Mouse (Mus musculus): Measurements from ENCODE around the gene Pnma1.

Pnma1 gene

DNA sequence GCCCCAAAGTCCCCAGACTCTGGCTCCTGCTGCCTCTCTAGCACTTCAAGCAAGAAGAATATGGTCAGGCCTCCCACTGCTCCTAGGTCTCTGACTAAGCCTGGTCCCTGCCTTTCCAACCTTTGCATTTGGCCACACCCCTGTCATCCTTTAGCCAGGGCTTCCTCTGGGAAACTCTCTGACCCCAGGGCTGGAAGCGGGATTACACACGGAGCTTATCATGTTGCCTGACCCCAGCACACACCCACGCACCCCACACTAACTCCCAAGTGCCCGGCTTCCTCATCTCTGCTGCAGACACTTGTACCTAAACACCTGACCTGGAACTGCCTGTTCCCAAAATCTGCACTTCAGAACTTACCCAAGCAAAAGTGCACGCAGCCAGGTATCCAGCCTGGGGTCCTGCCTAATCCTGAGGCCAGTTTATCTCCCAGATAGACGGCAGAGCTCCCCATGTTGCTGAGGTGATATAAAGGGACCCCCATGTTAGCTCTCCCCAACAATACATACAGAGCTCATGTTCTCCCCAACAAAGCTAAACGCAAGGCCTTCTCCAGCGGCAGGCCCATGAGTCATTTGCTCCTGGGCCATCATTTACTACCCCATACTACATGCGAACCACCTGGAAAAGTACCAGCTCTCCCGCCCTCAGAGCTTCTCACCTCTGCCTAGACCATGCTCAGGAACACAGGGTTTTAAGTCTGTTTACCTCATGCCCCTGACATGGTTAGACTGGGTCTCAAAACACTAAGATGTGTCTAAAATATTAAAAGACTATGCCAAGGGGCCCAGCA lies 30.6 kb upstream of the Pnma1 start:
- no peak for DNase-seq (ENCODE audit: low read depth, low spot score)

DNA sequence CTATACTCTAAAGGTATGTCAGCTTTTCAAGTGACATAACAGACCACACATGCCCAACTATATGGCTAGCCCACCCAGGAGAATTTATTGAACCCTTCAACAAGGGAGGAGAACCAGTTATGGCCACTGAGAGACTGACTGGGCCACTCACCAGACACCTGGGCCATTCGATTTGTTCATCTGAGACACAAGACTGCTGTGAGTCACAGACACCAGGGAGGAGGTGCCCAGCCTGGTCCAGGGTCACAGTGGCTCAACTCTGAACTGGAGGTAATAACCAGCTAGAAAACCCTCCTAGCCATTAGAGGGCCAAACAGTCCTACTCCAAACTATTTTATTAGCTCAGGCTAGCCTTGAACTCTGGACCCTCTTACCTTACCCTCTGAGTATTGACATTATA lies 29.8 kb upstream of the Pnma1 start:
- DNase-seq (ENCODE audit: low read depth, low spot score) = no peak

DNA sequence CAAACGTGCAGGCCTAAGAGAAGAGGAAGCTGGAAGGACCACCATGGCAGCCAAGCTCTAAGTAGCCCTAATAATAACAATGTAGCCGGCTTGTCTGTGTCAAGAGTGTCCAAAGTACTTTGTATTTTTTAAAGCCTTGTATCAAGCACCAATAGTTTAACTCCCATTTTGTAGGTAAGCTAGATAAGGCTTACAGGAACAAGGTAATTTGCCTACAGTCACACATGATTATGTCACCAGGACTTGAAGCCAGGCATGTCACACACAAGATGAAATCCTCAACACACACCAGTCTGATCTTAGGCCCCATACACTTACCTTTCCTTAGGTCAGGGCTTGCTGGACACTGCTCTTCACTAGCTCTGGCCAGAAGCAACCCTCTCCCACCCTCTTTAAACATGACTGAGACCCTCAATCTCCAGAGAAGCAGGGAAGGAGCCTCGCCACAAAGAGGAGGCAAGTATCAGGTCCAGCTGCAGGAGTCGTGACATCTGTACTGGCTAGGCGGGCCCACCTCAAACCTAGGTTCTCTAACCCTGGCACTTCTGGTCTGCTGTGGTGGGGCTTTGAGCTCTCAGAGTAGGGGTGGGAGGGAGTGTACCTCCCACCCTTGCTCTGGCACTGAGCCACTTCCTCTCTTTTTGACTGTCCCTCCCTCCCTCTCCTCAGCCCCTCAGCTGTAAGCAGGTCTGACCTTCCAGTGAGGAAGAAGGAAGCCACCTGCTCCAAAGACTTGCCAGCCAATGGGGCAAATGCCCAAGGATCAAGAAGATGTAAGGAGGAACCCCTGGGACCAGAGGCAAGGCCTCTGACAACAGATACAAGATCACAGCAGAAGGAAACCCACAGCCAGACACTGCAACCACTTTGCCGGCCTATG lies 28.8 kb upstream of the Pnma1 start:
- DNase-seq (ENCODE audit: low read depth, low spot score) = no peak

DNA sequence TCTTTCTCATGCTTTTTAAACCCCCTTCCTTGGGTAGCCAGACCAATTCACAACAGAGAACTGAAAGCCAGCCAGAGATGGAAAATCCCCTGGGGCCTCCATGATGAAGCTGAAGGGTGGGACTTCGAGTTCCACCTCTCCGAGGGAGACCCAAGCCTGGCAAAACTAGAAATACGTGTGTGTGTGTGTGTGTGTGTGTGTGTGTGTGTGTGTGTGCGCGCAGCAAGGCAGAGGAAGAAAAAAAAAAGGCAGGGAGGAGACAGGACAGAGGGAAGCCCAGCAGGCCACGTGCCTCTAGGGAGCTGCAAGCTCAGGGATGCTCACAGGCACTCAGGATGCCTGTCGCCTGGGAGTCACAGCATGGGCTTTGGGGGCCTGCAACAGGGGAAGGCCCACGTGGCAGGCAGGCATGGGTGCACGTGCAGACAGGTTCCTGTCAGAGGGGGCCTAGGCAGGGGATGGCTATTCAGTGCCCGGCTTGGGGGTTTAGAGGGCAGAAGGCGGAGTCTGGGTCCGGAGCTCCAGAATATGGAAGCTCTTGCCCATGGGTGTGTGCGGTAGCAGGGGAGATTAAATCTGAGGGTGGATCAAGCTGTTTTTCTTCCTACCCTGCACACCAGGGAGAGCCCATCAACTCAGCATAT lies 28.0 kb upstream of the Pnma1 start:
- no peak for DNase-seq (ENCODE audit: low read depth, low spot score)

DNA sequence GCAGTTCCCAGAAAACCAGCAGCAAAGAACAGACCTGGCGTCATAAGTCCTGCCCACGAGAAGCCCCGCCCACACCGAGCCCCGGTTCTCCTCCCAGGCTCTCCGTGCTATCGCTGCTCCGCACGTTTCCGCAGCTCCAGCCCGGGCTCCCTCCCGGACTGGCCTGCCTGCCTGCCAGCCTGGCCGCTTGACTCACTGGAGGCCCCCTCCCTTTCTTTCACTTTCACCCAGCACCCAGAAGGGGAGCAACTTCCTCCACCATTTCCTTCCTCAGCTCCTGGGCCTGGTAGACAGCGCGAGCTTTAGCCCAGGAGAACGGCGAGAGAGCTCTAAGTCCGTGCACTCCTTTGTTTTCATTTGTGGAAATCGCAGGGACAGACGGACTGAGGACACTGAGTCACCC lies 27.4 kb upstream of the Pnma1 start:
- DNase-seq (ENCODE audit: low read depth, low spot score) = peak; percentile 93

DNA sequence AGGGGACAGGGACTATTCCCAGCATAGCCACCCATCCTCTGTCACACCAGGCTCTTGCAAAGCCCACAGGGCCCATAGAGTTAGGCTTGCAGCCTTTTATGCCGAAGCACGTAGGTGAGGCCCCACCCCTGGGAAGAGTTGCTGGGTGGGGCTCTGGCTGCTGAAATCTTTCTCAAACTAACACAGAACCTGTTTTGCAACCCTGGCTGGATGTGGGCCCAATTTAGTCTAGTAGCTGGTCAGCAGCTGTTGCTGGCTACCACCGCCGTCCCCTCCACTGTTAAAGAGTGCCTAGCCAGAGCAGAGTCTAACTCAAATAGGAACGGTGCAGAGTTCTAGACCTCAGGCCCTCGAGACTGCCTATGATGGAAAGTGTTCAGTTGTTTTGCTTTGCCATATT lies 26.6 kb upstream of the Pnma1 start:
- no peak for DNase-seq (ENCODE audit: low read depth, low spot score)

DNA sequence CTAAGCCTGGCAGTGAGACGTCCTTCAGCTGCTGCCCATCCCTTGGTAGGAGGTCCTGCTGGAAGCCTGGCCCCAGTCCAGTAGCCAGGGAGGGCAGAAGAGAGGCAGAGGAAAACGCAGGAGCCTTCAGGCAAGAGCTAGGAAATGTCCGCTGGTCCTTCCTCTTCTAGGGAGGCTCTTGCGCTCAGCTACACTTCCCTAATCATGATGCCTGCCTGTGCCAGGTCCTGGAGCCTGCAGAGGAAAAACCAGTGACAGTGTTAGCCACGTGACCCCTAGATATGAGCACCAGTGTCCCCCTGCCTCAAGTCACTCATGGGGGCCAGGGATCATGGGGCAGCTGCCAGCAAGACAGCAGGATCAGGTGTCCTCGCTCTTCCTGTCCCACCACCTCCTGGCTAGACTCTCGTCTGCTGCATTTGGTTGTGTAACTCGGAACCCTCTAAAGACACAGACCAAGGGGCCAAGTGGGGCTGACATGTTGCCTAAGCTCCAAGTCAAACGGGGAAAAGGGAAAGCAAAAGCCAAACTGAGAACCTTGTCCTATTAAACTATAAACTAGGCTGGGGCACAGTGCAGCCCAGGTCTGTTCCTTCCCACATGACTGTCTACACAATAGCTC lies 26.0 kb upstream of the Pnma1 start:
- no peak for DNase-seq (ENCODE audit: low read depth, low spot score)

DNA sequence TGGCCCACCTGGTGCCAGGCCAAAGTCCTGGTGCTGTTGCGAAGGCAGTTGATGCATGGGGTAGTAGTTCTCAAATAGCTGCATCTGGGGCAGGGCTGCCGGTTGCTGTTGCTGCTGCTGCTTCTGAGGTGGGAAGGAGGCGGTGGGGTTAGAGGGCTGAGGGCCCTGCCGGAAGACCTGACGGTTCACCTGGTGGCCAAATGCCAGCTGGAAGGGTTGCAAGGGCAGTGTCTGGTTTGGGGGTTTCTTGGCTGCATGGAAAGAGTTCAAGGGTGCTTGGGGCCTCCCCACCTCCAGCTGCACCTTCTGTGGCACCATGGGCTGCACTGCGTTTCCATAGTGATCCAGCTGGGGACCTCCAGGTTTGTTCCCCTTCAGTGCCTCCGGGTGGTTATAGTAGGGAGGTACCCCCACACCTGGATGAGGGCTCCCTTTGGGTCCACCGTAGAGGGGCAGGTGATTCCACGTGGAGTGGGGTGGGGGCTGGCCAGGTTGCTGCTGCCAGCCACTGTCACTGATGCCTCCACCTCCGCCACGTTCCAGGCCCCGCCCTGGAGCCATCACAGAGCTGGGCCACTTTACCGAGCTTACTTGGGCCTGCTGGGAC lies 25.1 kb upstream of the Pnma1 start:
- DNase-seq (ENCODE audit: low read depth, low spot score) = no peak

DNA sequence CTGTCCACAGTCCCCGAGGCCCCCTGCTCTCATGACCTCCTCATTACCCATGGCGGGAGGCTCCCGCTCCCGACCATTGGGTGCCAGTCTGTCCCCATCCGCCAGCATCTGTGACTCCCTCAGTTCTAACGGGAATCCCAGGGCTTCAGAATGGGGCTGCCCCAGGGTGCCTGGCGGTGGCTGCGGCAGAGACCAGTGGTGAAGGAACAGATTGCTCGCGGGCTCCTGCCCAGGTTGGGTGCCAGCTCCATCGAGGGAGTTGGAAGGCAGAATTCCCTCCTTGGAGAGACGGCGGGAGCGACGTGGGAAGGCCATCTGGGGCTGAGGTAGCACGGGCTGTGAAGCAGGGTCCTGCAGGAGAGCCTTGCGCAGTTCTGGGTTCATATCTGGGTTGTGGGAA lies 24.6 kb upstream of the Pnma1 start:
- no peak for DNase-seq (ENCODE audit: low read depth, low spot score)

DNA sequence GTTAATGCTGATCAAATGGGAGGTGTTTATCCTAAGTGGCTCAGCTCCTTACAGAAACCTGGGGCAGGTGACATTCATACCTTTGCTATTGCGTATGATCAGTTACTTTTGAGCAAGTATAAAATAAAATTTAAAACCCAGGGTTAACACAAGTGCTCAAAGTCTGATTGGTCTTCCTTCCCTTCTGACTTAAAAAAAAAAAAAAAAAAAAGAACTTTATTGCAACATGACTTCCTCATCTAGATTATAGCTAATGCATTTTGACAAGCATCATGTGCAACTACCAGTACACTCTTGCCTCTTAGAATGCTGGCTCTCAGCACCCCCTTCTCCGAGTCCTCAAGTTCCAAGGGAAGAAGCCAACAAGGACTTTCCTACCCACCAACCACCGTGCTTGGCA lies 23.9 kb upstream of the Pnma1 start:
- no peak for DNase-seq (ENCODE audit: low read depth, low spot score)

DNA sequence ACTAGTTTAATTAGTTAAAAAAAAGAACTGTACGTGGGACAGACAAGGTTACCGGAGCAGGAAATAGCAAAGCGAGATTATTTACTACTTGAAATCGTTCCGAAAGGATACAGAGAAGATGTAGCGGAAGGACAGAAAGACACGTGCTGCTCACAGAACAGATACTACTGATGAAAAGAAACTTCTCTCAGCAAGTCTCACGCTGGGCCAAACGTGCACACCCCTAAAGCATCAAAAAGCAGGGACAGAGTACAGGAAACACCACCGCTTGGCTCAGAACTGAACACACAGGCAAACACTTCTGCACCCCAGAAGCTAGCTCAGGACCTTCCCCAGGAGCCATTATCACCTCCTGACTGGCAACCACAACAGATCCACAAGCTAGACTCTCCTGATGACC lies 22.3 kb upstream of the Pnma1 start:
- no peak for DNase-seq (ENCODE audit: low read depth, low spot score)

DNA sequence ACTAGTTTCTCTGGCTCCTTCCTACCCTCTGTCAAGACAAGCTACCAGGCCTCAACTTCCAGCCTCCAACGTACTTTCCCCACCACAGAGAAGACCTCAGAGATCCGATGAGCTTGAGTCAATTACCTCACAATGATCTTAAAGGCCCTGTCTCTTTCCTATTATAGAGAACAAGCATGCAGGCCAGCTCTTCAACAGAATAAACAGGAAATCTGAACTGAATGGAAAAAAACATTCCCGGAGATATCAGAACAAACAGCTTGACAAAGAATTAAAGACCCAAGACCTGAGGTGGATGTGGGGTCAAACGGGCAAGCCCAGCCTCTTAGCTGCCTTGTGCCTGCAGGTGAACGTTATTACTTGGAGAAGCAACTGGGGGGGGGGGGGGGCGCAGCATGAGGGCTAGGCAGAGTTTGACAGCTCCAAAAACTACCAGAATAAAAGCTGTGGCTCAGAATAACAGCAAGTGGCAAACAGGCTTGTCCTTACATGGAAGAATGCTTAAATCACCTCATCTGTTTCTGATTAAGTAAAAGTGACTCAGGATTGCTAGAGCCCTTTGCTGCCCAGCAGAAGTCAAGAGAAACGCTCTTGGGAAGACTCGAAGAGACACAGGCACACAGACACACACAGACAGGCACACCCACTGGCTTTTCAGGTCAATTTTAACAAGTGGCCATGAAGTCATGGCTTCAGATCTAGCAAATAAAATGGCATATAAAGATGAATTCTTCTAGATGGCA lies 17.5 kb upstream of the Pnma1 start:
- DNase-seq (ENCODE audit: low read depth, low spot score) = no peak

DNA sequence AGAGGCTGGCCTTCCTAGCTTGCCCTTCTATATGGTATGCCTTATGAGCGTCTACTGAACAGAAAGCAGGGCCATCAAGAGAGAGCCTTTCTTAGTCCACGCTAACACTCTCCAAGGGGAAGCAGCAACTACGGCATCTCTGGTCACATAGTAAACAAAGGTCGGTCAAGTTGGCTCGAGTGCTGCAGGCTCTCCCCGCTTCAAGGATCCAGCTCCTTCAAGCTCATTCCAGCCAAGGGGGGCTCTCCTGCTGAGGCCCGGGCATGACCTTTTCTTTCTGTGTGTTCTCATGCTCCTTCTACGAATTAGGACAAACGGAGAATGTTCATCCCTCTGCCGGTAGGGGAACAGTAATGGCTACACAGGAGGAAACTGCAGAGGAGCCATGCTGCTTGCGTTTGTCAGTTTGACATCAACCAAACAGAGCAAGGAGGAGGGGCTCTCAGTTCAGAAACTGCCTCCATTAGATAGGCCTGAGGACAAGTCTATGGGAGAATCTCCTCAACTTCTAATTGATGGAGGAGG lies 15.4 kb upstream of the Pnma1 start:
- no peak for DNase-seq (ENCODE audit: low read depth, low spot score)

DNA sequence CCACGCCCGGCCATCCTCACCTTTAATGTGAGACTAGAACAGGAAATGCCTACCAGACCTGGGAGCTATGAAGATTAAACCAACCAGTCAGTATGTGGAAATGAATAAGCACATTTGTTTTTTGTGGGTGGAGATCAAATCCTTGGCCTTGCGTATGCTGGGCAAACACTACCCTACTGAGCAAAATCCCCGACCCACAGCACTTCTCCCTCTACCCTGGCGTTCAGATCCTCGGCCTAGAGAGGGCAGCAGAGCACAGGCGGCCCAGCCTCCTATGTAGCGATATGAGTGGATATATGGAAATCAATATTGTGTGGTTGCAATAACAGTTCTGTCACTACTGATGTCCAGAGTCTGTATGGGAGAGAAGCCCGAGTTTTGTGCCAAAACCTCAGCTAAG lies 14.8 kb upstream of the Pnma1 start:
- DNase-seq (ENCODE audit: low read depth, low spot score) = no peak

DNA sequence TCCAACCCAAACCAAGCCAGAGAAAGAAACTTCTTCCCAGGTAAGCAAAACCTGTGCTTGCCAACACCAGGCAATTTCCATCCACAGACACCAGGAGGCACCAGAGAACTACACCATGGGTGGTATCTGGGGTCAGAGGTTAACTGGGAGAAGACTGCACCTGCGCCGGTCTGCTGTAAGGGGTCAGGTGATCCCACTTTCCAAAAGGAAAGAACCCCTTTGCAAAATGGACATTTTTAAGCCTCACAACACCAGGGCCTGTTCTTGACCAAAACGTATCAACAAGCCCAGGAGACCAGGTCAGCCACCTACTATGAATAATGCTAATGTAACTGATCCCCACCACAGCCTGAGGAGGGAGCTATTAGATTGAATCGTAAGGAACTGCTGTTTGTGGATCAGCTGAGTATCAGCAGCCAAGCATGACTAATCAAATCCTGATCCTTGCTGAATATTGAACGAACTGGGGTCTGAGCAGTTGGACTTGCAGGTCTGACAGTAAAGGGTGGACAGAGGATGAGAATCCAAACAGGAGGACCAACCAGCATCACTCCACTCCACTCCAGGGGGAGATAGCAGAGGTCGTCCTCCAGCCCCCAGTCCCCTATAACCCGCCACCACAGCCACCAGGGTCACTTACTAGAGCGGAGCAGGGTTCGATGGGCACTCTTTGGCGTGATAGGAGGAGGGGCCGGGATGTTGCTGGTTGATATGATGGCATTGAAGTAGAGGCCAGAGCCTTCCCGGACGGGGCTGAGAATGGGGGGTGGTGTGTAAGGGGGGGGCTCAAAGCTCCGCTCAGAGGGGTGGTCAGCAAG lies 13.5 kb upstream of the Pnma1 start:
- peak; percentile 62 for DNase-seq (ENCODE audit: low read depth, low spot score)

DNA sequence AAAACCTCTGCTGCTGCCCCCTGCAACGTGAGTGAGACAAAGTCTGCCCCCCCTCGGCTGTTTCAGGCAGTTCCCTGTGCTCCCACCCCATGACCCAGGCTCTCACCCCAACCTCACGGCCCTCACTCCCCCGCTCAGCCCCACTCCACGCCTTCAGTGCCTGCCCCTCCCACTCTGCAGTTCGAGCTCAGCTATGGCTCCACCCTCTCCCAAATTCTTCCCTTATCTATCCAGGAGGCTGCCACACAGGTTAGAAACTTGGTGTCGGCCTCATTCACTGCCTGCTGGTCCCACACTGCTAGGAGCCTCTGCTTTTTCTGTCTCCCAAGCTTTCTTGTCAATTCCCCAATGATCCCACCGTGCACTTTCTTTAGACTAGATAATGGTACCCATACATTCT lies 12.8 kb upstream of the Pnma1 start:
- peak; percentile 56 for DNase-seq (ENCODE audit: low read depth, low spot score)

DNA sequence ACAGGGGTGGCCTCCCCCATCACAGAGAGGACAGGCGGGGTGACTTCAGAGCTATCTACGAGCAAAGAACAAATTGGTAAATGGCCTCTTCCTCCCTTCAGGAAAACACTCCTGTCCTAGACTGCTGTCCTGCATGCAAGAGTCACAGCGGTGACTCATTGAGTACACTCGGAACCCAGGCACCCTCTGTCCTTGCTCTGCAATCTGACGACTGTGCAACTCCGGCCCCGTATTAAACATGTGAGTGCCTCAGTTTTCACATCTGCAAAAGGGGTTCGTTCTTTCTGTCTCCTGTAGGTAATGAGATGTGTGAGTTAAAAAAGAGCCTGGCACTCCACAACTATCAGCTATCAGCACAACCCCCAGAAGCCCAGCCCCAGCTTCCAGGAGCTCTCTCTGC lies 12.2 kb upstream of the Pnma1 start:
- no peak for DNase-seq (ENCODE audit: low read depth, low spot score)

DNA sequence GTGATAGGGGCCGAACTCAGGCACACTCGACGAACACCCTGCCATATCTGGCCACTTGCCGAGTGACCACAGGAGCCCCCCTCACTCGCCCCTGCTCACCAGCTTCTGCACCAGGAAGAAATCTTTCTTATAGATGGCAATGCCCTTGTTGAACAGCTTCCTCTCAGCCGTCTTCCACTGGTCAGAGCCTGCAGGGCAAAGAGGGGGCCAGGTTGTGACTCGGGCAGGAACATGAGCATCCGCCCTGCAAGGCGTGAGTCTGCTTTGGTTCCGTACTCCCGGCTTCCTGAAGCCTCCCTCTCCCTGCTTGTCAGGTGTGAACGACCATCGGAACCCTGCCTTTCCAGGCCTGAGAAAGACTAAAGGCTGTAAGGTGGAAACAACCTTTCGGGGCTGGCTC lies 9.9 kb upstream of the Pnma1 start:
- DNase-seq (ENCODE audit: low read depth, low spot score) = no peak

DNA sequence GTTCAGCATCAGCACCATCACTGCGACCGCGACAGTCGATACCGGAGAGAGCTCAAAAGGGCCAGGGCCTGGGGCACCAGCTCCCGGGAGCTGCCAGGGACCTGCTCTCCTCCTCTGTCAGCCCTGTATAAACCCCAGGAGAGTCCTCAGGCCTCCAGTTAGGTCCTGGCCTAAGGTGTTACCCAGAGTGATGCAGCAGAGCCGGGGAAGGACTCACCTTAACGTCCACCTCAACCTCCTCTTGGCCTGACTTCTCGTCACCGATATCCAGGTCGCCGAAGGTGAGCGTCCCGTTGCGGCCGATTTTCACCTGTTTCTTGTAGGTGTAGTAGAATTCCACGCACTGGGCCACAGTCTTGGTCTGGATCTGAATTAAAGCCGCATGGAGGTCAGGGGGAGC lies 7.9 kb upstream of the Pnma1 start:
- no peak for DNase-seq (ENCODE audit: low read depth, low spot score)

DNA sequence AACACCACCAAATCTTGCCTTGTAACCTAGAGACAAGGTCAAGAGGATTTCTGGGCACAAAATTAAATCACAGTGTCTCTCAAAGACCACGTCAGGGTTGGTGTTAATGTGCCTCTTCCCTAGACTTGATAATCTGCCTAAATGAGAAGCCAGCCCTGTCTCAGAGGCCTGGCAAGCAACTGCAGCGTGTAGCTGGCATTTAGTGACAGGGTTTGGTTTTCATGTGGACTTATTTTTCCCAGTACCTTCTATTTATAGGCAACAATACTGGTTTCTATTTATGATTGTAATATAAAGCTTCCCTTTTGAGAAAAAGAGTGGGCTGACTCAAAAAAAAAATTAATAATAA lies 7.2 kb upstream of the Pnma1 start:
- no peak for DNase-seq (ENCODE audit: low read depth, low spot score)
